Mouse (Mus musculus): ENCODE data around the gene Myo1a.

Myo1a gene

DNA sequence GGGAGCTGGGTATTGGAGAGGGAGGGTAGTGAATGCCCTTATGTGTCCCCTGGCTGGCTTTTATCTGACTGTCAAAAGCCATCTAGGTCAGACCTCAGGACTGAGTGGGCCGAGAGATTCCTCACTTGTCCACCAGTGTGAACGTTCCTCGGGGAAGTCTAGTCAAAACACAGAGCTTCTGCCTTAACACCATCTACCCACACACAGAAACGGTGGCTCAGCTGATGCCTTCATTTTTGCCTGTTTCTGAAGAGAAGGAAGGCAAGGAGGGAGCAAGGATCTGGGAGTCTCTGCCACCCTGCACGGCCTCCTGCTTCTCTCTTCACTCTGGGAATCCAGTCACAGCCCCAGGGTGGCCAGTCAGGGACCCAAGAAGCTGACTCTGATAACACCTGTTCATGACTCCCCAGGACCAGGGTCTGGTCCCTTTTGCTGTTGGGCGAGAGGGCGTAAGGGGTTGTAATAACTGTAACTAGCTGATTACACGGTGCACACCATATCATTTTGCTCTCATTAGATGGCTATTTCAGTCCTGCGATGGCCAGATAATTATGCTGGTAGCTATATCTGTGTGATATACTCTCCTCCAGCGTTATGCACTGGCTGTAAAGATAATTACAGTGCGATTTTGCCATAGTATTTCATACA lies 25.4 kb downstream of the Myo1a start:
- no peak for DNase-seq

DNA sequence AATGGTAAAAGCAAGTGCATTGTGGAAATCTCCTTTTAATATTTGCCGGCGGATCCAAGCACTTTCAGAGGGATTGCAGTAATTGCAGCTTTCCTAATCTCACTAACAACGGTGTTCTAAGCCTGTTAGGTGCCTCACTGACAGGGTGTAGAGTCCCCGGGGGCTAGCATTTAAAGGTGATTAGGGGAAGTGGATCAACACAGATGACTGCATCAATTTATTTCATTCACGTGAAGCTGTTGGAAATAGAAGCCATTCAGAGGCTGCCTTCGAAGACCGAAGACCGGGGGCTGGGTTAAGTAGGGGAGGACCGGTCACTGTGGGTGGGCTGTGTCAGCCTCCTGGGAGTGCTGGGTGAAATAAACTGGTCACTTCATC lies 26.0 kb downstream of the Myo1a start:
- DNase-seq: no peak

DNA sequence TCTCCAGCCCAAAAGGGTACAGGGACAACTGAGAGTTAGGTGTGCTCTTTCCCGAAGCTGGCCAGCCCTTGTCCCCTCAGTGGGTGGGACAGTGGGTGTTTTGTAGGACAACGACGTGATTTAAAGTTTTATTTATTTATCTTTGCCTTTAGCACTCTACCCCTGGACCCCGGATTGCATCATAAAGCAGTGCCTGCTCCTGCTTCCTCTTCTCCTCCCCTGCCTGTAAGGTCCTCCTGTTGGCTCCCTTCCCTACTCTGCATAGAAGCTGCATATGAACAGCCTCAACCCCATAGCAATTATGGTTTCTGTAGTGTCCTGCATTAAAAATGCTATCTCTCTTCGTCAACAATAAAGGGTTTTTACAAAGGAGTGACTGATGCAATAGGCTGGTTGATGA lies 26.4 kb downstream of the Myo1a start:
- DNase-seq: no peak

DNA sequence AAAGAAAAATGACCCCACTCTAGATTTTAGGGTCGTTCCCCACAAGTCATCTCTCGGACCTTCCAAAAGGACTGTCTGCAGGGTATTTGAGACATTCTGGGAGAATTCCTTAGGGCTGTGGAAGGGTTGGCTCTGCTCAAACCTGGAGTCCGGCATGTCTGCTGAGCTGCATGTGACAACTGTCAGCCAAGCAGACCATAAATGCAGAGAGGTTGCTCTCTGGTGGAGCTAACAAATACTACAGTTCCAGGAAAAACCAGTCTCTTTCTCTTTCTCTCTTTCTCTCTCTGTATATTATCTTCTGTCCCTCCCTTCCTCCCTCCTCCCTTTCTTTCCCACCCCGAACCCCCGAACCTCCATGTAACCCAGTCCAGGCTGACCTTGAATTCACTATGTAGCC lies 29.5 kb downstream of the Myo1a start:
- peak in 1 of 2 experiments; percentile 37 for DNase-seq

DNA sequence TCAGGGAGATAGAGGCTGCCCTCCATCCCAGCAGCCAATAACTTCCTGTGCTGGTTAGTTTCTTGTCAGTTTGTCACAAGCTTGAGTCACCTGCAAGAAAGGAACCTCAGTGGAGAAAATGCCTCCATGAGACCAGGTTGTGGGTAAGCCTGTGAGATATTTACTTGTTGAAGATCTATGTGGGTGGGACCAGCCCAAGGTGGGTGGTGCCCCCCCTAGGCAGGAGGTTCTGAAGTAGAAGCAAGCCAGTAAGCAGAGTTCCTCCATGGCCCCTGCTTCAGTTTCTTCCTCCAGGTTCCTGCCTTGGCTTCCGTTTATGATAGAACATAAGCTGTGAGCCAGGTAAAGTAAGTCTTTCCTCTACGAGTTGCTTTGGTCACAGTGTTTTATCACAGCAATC lies 31.3 kb downstream of the Myo1a start:
- no peak for DNase-seq

DNA sequence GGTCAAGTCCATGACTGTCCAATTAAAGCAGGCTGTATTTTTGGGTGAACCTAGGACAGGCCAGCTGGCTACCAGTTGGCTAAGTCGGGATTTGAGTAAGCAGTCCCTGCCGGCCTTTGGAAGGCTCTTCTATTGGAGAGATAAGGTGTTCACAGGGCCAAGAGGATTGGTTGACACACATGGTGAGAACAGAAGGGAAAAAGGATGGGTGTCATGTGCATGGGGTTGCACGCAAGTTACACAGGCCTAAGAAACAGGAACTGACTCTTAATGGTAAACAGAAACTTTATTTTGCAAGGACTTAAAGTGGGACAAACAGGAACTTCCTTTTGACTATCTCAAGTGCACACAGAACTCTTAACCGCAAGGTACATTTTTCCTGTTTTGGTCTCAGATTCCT lies 31.9 kb downstream of the Myo1a start:
- peak in 1 of 2 experiments; percentile 28 for DNase-seq

DNA sequence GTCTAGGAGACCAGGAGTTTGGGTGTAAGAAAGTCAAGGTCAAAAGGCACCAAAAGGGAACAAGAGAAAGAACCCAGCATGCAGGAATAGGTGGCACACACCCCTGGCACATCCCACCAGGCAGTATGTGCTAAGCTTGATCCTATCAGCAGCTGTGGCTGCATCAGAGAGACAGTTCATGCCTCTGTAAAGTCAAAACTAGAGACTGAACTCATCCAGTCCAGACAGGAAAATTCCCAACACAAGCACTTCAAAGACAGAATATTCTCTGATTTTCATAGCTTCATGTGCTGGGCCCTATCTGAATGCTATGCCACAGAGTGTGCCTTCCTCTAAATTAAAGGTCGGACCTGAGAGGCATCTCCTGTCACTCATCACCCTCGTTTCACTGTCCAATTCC lies 32.6 kb downstream of the Myo1a start:
- no peak for DNase-seq

DNA sequence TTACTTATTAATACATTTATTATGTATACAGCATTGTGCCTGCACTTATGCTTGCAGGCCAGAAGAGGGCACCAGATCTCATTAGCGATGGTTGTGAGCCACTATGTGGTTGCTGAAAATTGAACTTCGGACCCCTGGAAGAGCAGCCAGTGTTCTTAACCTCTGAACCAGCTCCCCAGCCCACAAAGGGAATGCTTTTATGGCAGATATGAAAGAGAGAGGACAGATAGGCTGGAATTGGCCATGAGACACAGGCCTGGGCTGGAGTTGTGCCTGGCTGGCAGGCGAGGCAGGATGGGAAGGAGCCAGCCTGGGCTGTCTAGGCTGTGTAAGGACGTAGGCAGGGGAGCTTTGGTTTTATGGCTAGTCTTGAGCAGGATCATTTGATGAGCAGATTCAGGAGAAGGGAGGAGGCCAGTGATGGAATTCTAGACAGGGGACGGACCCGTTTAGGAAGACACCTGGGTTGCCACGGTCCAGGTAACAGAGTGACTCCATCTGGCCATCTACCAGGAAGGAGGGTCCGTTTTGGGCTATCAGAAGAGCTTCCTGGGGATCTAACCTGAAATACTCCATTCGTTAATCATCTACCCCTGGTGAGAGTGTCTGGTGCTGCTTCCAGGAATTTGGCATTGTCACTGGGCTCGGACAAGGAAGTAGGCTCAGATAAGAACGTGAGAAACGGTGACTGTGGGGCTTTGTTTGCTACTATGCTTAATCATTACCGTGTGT lies 33.3 kb downstream of the Myo1a start:
- peak in 1 of 2 experiments; percentile 62 for DNase-seq

DNA sequence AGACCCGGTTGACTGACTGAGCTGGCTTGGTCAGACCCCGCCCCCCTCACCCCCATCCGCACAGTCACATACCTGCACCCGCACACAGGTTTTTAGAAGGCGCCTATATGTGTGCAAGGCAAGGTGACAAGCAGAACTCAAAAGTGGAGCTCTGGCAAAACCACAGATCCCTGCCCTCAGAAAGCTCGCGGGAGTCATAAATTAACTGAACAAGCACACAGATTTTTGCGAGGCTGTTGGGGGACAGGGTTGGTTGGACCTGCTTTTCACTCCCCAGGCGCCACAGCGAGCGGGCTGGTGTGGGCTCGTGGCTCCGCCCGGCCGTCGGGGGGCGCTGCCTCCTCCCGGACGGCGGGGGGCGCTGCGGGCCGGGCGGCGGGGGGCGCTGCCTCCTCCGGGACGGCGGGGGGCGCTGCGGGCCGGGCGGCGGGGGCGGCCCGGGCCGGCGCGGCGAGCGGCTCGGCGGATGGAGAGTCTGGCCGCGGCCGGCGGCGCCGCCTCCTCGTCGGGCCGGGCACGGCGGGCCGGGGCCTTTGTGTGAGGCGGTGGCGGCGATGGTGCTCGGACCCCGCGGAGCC lies 34.2 kb downstream of the Myo1a start, which contains the start of gene Zbtb39:
Gene Zbtb39, plus strand, starts transcription at position 456 of the 578 bp plus-strand sequence.
- DNase-seq: peak; percentile 87 to 91

DNA sequence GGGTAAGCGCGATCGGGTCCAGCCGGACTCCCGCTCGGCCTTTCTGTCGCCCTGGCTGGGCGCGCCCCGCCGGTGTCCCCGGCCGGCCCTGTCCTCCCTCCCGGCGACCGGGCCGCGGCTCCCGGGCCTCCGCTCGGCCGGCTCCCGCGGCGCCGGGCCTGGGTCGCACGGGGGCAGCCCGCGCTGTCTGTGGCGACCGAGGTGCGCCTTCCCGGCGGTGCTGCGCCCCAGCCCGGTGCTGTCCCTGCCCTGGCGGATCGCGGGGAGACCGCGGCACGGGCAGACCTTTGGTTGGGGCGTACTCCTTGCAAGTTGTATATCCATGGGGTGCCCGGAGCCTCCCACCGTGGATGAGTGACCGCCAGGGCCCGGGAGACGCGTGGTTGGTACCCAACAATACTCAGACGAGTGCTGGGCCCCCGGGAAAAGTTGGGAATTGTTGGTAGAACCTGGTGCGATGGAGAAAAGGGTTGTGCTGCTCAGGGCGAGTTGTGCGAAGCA lies 34.7 kb downstream of the Myo1a start:
- no peak for DNase-seq

DNA sequence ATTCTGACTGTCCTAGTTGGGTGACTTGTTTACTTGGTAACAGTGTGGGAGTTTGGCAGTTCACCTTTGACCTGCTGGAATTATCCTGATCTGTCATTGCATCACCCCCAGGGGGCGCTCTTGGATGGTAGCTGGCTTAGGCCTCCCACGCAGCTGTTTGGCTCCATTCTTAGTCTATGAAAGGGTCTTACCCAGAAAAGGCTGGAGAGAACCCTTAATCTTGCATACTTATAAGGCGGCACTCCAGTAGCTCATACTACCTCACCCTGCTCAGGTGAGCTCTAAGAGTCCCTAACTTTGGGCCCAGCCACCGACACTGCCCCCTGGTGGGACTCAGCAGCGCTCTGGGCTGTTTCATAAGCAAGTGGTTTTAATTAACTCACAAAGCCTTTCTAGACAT lies 39.7 kb downstream of the Myo1a start:
- peak; percentile 52 to 69 for DNase-seq

DNA sequence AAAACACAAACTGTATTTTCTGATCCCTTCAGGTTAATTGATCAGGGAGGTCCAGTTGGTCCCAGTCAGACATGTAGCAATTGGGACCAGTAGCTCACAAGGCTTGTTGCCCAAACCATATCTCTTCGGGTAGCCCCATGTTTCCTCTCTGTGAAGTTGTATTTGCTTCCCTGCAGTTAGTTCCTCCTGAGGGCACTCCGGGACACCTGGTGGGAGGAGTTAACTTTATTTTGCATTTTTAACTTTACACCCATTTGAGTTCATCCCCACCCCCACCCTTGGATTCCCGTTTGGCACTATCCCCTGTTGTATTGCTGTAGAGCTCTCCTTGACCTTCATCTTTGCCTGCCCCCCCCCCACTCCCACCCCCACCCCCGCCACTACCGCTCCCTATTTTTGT lies 40.9 kb downstream of the Myo1a start:
- no peak for DNase-seq

DNA sequence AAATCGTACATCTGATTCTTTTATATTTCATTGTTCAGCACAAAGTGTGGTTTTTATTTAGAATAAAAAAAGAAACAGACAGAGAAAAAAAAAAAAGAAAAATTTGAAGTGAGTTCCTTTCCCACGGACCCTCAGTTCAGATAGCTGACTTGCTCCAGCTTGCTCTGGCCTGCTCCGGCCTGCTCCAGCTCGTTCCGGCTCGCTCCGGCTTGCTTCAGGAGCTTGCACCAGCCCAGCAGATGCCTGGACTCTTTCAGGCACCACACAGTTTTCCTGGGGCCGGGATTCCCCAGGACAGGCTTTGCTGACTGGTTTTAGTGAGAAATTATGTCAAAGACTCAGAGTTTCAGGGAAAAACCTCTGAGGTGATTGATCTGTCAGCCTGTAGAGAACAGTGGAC lies 42.3 kb downstream of the Myo1a start:
- no peak for DNase-seq

DNA sequence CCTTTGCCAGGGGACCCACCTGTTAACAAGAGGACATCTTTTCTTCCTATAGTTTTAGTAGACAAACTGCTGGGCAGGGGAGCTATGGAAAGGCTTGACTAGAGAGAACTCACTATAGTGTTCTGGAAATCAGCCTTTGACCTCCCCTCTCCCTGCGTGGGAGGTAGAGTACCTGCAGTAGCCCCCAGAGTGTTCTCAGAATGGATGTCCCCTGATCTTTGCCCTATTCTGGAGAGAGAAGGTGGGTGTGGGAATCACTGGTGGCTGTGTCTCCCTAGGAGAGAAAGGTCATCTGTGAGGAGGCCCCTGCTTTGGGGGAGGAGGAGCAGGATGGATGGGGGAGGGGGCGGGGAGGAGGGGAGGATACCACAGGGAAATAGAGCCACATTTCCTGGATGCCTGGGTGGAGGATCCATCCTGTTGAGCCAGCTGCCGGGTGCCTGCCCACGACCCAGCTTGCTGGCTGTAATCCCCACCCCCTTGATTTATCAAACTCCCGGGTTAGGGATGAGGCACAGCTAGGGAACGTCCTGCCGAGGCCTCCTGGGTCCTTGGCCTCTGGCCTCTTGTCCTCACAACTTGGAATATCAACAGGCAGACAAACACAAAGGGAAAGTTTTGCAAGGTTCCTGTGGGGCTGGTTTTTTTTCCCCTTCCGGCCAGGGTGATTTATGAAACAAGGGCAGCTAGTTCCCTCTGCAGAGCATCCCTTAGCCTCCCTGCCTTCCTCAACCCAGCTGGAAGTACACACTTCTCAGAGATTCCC lies 44.1 kb downstream of the Myo1a start:
- DNase-seq: peak; percentile 43 to 76

DNA sequence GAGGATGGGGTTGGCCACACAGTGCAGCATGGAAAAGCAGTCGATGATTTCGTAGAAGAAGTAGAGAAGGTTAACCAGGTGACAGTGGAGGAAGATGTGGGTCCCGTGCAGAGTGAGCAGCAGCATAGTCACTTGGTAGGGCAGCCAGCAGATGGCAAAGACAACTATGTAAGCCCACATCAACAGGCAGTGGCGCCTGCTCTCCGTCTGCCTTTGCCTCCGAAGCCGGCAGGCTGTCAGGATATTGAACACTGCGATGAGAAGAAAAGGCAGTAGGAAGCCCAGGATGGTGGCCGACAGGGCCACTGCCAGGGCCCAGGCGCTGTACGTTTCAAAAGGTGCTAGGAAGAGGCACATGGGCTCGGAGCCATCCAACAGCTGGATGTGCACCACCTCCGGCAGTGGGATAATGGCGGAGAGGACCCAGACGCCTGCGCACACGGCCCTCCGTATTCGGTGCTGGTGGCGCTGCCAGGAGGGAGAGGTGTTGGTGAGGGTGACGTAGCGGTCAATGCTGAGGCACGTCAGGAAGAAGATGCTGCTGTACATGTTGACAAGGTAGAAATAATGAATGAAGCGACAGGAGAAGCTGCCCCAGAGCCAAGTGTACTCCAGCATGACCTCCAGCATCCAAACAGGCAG lies 45.3 kb downstream of the Myo1a start:
- no peak for DNase-seq

DNA sequence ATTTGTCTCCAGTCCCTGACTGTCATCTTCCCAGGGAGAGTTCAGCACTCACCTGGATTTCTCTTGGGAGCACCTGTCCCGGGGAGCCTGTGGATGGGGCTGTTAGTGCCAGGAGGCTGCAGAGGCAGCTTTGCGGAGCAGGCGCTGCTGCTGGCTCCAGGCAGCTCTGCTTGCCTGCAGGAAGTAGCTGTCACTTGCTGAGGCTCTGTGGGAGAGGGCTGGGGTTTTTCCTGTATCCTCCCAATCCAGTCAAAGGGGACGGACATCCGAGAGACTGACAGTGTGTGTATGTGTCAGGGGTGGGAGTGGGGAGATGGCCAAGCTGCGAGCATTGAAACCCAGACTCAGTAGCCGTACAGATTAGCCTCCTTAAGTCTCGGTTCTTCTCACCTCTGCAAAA lies 46.6 kb downstream of the Myo1a start, which contains the start of gene Gpr182:
Gene Gpr182, minus strand, starts transcription at position 185 of the 400 bp plus-strand sequence.
- DNase-seq: peak; percentile 36 to 70

DNA sequence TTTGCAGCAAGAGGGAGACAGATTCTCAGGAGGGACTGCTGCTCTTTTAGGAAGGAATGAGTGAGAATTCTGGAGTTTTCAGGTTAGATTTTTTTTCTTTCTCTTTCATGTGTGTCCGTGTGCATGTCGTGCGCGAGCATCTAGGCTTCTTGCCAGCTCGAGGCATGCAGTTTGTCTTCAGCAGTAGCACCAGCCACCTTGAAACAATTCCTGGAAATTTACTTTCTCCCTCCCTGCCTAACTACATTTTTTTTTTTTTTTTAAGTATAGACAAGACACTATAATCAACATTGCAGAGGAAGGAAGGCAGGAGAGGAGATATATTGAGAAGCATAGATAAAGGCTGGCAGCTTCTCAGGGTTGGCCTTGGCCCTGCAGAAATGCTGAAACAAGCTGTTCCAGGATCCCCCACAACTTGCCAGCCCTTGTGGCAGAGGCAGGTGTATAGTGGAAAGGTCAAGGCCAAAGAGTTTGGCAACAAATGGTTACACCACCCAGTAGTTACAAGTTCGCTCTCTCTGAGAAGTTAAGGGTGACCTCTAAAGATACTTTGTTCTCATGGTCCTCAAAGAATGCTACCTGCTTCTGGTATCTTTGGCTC lies 49.7 kb downstream of the Myo1a start:
- peak; percentile 57 to 82 for DNase-seq

DNA sequence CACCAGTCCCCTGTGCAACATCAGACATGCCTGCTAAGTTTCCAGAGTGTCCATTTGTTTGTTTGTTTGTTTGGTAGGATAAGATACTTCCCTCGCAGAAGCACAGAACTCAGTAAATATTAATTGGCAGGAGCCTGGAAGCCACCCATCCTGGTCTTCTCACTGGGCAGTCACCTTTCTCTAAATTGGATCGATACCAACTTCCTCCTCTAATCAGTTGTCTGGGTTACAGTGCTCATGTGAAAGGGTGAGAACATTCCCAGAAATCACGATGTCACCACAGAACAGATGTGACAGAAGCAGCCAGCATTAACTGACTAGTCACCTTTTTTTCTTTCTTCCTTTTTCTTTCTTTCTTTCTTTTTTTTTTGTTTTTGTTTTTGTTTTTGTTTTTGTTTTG lies 50.3 kb downstream of the Myo1a start:
- no peak for DNase-seq

DNA sequence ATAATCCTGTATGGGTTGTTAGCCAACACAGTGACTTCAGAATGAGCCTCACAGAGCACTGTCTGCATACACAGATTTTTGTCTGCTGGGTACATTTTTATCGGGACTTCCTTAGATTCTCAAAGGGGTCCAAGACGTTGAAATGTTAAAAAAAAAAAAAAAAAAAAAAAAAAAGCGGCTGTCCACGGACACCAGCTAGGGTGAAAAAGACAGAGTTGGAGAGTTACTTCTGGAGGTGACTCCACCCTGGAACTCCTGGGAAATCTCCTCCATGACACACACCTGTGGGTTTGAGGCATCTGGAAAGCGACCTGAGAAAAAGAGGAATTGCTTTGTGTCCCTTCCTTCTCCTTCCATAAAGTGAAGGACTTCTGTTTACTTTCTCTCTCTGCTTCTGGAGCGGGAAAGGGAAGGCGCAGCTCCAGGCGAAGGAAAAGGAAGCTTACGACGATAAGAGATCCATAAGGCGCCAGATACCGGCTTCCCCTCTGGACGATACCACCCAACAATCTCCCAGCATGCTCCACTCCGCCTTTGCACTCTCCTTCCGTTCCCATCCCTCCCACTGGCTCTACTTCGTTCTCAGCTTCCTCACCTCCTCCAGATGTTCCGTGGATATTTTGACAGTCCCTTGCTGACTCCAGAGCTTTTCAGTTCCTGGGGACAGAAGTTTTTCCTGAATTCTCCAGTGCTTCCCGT lies 50.9 kb downstream of the Myo1a start:
- DNase-seq: peak; percentile 61 to 69

DNA sequence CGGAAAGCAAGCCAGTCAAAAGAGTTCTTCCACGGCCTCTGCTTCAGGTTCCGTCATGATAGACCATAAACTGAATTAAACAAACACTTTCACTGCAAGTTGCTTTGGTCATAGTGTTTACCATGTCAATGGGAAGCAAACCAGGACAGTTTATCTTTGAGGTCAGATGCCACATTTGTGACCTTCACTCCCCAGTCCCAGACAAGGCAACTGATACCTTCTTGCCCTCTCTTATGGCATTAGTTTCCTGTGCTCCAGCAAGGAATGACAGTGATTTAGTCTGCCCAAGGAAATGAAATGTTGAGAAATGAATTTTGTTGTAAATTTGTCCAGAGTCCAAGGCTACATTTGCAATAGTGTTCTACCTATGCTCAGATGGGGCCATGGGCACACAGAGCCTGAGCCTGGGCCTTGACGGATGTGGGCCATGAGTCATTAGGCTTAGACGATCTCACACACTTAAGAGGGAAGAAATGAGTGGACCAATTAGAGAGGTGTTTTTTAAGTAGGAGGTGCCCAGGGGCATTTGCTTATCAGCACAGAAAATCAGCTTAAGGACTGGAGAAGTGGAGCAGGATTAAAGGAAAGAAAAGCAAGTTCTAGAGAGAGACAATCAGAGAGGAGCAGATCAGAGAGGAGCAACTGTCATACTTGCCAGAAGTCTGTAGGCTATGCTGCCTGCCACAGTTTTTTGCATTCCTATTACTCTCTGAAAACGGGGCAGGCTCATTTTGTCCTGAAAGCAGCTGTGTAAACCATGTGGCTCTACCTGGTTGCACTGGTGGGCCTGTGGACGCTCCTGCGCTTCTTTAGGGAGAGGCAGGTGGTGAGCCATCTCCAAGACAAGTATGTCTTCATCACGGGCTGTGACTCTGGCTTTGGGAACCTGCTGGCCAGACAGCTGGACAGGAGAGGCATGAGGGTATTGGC lies 54.5 kb downstream of the Myo1a start, which contains the start of the genes Rdh1 and Rdh16f1:
Gene Rdh1, plus strand, starts transcription at position 541 of the 930 bp plus-strand sequence.
Gene Rdh16f1, plus strand, starts transcription at position 607 of the 930 bp plus-strand sequence.
- DNase-seq: peak in 1 of 2 experiments; percentile 12

Data from lung, postnatal 4 days (tissue).